Mouse (Mus musculus): Measurements from ENCODE around the gene Slc9a1.

DNA sequence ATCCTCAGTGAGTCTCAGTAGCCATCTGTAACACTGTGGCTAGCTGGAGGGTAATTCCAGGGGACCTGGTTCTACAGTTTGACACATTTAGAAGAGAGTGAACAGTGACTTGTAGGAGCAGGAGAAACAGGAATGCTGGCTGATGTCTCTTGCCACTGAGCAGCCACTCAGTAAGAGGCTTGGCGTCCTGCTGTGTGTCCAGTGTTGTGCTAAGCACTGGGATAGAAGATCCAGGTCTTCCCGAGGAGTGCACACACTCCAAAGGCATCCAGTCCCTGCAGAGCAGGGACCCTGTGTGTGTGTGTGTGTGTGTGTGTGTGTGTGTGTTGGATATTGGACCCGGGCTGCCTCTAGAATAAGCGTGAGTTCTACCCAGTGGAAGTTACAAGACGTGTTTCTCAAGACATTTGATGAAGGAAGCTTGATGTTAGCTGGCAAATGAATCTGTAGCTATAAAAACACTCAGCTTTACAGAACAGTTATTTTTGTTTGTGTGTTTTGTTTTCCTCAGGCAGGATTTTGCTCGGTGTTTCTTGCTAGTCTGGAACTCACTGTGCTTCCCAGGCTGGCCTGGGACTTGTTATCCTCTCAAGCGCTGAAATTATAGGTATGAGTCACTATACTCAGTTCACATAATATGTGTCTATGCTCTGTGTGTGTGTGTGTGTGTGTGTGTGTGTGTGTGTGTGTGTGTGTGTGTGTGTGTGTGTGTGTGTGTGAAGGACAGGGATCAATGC lies 16.7 kb downstream of the Slc9a1 start:
- TF ChIP-seq CTCF (IDR thresholded peaks at IDR 0.05; ENCODE audit: low read depth) (no peak), EP300 (IDR thresholded peaks at IDR 0.05; ENCODE audit: low read depth) (no peak)

Data from heart, postnatal 0 days (tissue).